Mouse (Mus musculus) spleen, adult 2 months (tissue): ENCODE data around the gene Cdh20. TPM values are rescaled to one million over a fixed set of nuclear protein-coding genes. Genes with fewer than 3 reads are reported as not detected.
"Not testable (repeated sequence)": the region's sequence is repeated elsewhere in the genome, so short reads cannot be mapped to it uniquely, and the experiment has no call there.

Experiments used
- DNase-seq, 2 experiments: peaks; one replicate each; pipeline versions ENCODE4 v3.0.0 to v3.0.0-alpha.2; 2012 to 2021; ENCODE audit warnings: low spot score in 2 of 2, low read depth in 1 of 2
- H3K27ac ChIP-seq: fragments of 200-500 bp; 2 replicates; pipeline ENCODE4 v1.5.1; 2012; ENCODE audit warnings: low read length, inconsistent platforms; ENCODE audit not compliant: insufficient read depth
- H3K27me3 ChIP-seq: fragments of 200-500 bp; 2 replicates; pipeline ENCODE4 v1.6.1; 2012; ENCODE audit warnings: mild to moderate bottlenecking, moderate library complexity, low read length, inconsistent platforms; ENCODE audit not compliant: control insufficient read depth, insufficient read depth
- H3K36me3 ChIP-seq: fragments of 200-500 bp; 2 replicates; pipeline ENCODE4 v1.6.1; 2012; ENCODE audit warnings: mild to moderate bottlenecking, low read length, inconsistent platforms; ENCODE audit not compliant: control insufficient read depth, insufficient read depth
- H3K4me1 ChIP-seq: fragments of 200-500 bp; 2 replicates; pipeline ENCODE4 v1.6.1; 2011; ENCODE audit warnings: inconsistent platforms; ENCODE audit not compliant: control insufficient read depth, insufficient read depth, insufficient read length
- H3K4me3 ChIP-seq: fragments of 200-500 bp; 2 replicates; pipeline ENCODE4 v1.5.1; 2011; ENCODE audit warnings: mild to moderate bottlenecking, inconsistent platforms; ENCODE audit not compliant: insufficient read depth, insufficient read length; ENCODE audit errors: extremely low read depth
- CTCF ChIP-seq: fragments of 200-500 bp; IDR thresholded peaks from 2 replicates; pipeline ENCODE4 v1.5.1; 2011; ENCODE audit warnings: mild to moderate bottlenecking, inconsistent platforms; ENCODE audit not compliant: insufficient read depth, insufficient read length, insufficient replicate concordance; ENCODE audit errors: extremely low read depth
- POLR2A ChIP-seq: fragments of 200-500 bp; IDR thresholded peaks from 2 replicates; pipeline ENCODE4 v1.6.1; 2011; ENCODE audit warnings: low read depth, low read length, inconsistent platforms
- WGBS: fragments of 180-500 bp; shearing (Covaris S2); methylation state at CpG from one replicate; pipeline ENCODE4 v1.1.7; 2018; 5-methylcytosine and 5-hydroxymethylcytosine counted together
- polyA plus RNA-seq: library from polyadenylated mRNA; depleted of rRNA; stranded (reverse); fragments of >200 nt; gene quantifications from 2 replicates; pipeline ENCODE4 v1.2.3, GENCODE M21; 2012

Cdh20 gene
- polyA plus RNA-seq, 1 experiment = not detected

DNA sequence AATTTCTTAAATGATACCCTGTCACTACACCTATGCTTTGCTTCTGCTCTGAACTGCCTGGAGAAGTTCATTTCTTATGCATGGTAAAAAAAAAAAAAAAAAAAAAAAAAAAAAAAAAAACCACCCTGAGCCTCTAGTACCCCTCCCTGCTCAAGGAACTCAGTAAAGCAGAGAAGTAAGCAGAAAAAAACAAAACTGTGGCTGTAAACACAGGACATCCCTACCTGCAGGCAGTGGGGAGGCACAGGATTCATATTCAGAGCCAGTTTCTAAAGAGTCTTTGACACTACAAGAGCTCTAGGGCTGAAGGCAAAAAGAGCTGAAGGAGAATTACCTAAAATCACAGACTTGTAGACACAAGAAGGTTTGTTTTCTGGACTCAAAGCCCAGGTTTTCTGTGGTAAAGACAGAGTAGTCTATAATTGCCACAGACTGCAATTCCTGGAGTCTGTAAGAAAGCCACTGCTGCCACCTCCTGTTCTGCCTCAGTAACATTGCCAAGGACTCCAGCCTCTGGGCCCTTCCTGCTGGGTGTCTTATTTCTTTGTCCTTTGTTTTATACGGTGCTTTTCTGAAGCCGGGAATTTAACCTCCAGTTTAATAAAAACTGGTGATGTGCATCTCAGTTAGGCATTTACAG is 176.3 kb downstream of the Cdh20 start:
- Histone ChIP-seq H3K4me3 (no peak overlapping the region), H3K4me1 (no peaks in the 10 kb centered on the region), H3K27ac (no peak overlapping the region), H3K36me3 (no peaks in the 10 kb centered on the region), H3K27me3 (no peaks in the 10 kb centered on the region)
- DNase-seq = no peak
- 59% methylated on average over 2 of the region's 2 CpGs for WGBS
- no peak for TF ChIP-seq POLR2A
- TF ChIP-seq CTCF = no peak

GRCm38 (mm10) chr1:104945110-104945489 is 176.8 kb downstream of the Cdh20 start:
- H3K4me1 ChIP-seq = no peaks in the 10 kb centered on the region
- TF ChIP-seq CTCF (no peak), POLR2A (no peak)
- no peak overlapping the region for H3K4me3 ChIP-seq
- WGBS = 83% methylated on average over 2 of the region's 2 CpGs
- H3K27ac ChIP-seq = no peak overlapping the region
- H3K27me3 ChIP-seq = no peaks in the 10 kb centered on the region
- no peaks in the 10 kb centered on the region for H3K36me3 ChIP-seq
- DNase-seq = no peak

DNA sequence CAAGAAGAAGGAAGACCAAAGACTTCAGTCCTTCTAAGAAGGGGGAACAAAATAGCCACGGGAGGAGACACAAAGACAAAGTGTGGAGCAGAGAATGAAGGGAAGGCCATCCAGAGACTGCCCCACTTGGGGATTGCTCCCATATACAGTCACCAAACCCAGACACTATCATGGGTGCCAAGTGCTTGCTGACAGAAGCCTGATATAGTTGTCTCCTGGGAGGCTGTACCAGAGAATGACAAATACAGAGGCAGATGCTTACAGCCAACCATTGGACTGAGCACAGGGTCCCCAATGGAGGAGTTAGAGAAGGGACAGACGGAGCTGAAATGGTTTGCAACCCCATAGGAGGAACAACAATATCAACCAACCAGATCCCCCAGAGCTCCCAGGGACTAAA is 181.3 kb downstream of the Cdh20 start:
- not testable (repeated sequence) for H3K36me3 ChIP-seq, H3K4me1 ChIP-seq, H3K27ac ChIP-seq, H3K27me3 ChIP-seq, H3K4me3 ChIP-seq, DNase-seq
- WGBS = 75% methylated on average over 2 of the region's 2 CpGs

- H3K27ac ChIP-seq = no peak overlapping the region
- WGBS = 60% methylated on average over 6 of the region's 6 CpGs
- H3K4me1 ChIP-seq = no peaks in the 10 kb centered on the region
- no peak for DNase-seq
- no peak overlapping the region for H3K4me3 ChIP-seq
- H3K27me3 ChIP-seq = no peaks in the 10 kb centered on the region
- TF ChIP-seq CTCF (no peak), POLR2A (no peak)
- H3K36me3 ChIP-seq = no peaks in the 10 kb centered on the region
These were observed 188.7 kb downstream of the Cdh20 start for GRCm38 (mm10) chr1:104957046-104957445.

DNA sequence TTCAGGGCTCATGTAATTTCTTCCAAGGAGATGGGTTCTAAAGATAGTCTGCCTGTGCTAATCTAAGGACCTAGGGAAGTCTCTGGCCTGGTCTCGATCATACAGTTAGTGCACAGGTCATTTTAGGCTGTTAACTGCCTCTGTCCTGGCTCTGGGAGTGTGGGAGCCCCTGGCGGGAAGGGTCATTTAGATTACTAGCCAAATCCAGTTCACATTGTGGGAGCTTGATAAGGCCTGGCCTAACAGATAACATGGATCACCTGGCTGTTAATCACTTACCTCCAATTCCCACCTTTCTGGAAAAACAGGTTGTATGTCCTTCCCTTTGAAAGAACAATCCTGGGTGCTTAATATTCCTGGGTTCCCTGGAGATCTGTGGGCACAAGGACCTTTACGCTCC is 193.3 kb downstream of the Cdh20 start:
- Histone ChIP-seq H3K4me3 (no peak overlapping the region), H3K36me3 (no peaks in the 10 kb centered on the region), H3K4me1 (no peaks in the 10 kb centered on the region), H3K27me3 (no peaks in the 10 kb centered on the region), H3K27ac (no peak overlapping the region)
- no peak for DNase-seq
- TF ChIP-seq POLR2A = no peak
- TF ChIP-seq CTCF = no peak
- WGBS = 84% methylated on average over 3 of the region's 3 CpGs

DNA sequence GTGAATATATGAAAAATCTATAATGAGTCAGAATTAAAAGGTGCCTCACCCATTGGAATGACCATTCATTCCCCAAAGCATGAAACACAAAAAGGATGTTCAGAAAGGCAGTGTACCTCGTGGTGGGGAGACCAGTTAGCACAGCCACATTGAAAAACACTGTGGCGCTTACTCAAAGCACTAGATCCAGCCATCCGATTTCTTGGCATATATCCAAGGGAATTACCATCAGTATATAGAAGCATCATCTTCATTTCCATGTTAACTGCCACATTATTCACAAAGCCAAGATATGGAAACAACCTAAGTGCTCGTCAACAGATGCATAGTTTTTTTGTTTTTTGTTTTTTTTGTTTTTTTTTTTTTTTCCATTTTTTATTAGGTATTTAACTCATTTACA is 193.9 kb downstream of the Cdh20 start:
- Histone ChIP-seq H3K4me3 (no peak overlapping the region), H3K4me1 (no peaks in the 10 kb centered on the region), H3K27ac (no peak overlapping the region), H3K27me3 (no peaks in the 10 kb centered on the region), H3K36me3 (no peaks in the 10 kb centered on the region)
- WGBS = 88% methylated on average over 4 of the region's 4 CpGs
- TF ChIP-seq CTCF (no peak), POLR2A (no peak)
- DNase-seq = no peak

- no peak for DNase-seq
- Histone ChIP-seq H3K27ac (no peak overlapping the region), H3K27me3 (no peaks in the 10 kb centered on the region), H3K4me3 (no peak overlapping the region), H3K4me1 (no peaks in the 10 kb centered on the region), H3K36me3 (no peaks in the 10 kb centered on the region)
- TF ChIP-seq CTCF (no peak), POLR2A (no peak)
- 66% methylated on average over 2 of the region's 2 CpGs for WGBS
These were observed 210.7 kb downstream of the Cdh20 start for GRCm38 (mm10) chr1:104979068-104979467.
